Mouse (Mus musculus) R1 (cell line): ENCODE measurements around the gene Racgap1.
A peak's percentile ranks its signal among the peaks of the same experiment; 100 is the strongest.

Experiments used
- DNase-seq: peaks from one replicate; pipeline ENCODE4 v3.0.0-alpha.2; 2018; ENCODE audit warnings: low read depth, low spot score

Gene Racgap1

GRCm38 (mm10) chr15:99651163-99651872, at the start of gene Racgap1:
Gene Racgap1, minus strand, starts transcription at chr15:99651656.
- peak; percentile 98 for DNase-seq

- DNase-seq, result no peak
These were observed 49.0 kb upstream of the Racgap1 start for GRCm38 (mm10) chr15:99700219-99701106.

GRCm38 (mm10) chr15:99699715-99700114, 48.3 kb upstream of the Racgap1 start:
- no peak for DNase-seq

- DNase-seq, result peak; percentile 82
These were observed 47.2 kb upstream of the Racgap1 start for GRCm38 (mm10) chr15:99698533-99699085.

- DNase-seq, result no peak
These were observed 45.9 kb upstream of the Racgap1 start for GRCm38 (mm10) chr15:99697309-99697708.

GRCm38 (mm10) chr15:99691976-99692375, 40.5 kb upstream of the Racgap1 start:
- DNase-seq, result no peak

GRCm38 (mm10) chr15:99690924-99691323, 39.5 kb upstream of the Racgap1 start:
- DNase-seq, result no peak

- peak; percentile 79 for DNase-seq
These were observed 37.3 kb upstream of the Racgap1 start for GRCm38 (mm10) chr15:99688712-99689111.

GRCm38 (mm10) chr15:99684156-99684555, 32.7 kb upstream of the Racgap1 start:
- peak; percentile 77 for DNase-seq

- DNase-seq, result peak; percentile 88
These were observed 31.4 kb upstream of the Racgap1 start for GRCm38 (mm10) chr15:99682880-99683279.

GRCm38 (mm10) chr15:99679008-99679407, 27.6 kb upstream of the Racgap1 start:
- DNase-seq, result peak; percentile 40

GRCm38 (mm10) chr15:99678063-99678800, 26.8 kb upstream of the Racgap1 start:
- peak; percentile 100 for DNase-seq

- DNase-seq, result peak; percentile 50
These were observed 25.6 kb upstream of the Racgap1 start for GRCm38 (mm10) chr15:99677089-99677488.

GRCm38 (mm10) chr15:99674866-99675265, 23.4 kb upstream of the Racgap1 start:
- DNase-seq, result no peak

GRCm38 (mm10) chr15:99671783-99672182, 20.3 kb upstream of the Racgap1 start:
- DNase-seq, result no peak

GRCm38 (mm10) chr15:99670964-99671670, 19.7 kb upstream of the Racgap1 start:
- peak; percentile 35 for DNase-seq

- peak; percentile 67 for DNase-seq
These were observed 18.8 kb upstream of the Racgap1 start, which contains the start of gene Asic1 for GRCm38 (mm10) chr15:99670154-99670821. Gene Asic1, plus strand, starts transcription at chr15:99670368.

GRCm38 (mm10) chr15:99669392-99669791, 17.9 kb upstream of the Racgap1 start:
- DNase-seq, result no peak

GRCm38 (mm10) chr15:99668881-99669280, 17.4 kb upstream of the Racgap1 start:
- peak; percentile 85 for DNase-seq

- no peak for DNase-seq
These were observed 16.1 kb upstream of the Racgap1 start for GRCm38 (mm10) chr15:99667544-99667943.
